Mouse (Mus musculus): ENCODE measurements around the gene Focad. TPM values are rescaled to one million over a fixed set of nuclear protein-coding genes. Genes with fewer than 3 reads are reported as not detected.

Gene Focad
- polyA plus RNA-seq, 1 experiment = 7.7 TPM

GRCm38 (mm10) chr4:88235941-88236340 lies 141.5 kb downstream of the Focad start:
- TF ChIP-seq POLR2A (IDR thresholded peaks at IDR 0.05; ENCODE audit: borderline replicate concordance, control insufficient read depth, low read depth, low read length) = no peak
- no peak for TF ChIP-seq CTCF (IDR thresholded peaks at IDR 0.05; ENCODE audit: control insufficient read depth, insufficient read depth, low read length)
- WGBS = 90% methylated on average over 6 of the region's 6 CpGs
- Histone ChIP-seq H3K4me1 (ENCODE audit: control insufficient read depth, insufficient read depth, low read length) (no peaks in the 10 kb centered on the region), H3K4me3 (replicated peaks; ENCODE audit: control insufficient read depth, low read depth, low read length) (no peak overlapping the region), H3K27ac (ENCODE audit: control insufficient read depth, insufficient read depth, low read depth, low read length, poor library complexity) (no peak overlapping the region)

- TF ChIP-seq POLR2A (IDR thresholded peaks at IDR 0.05; ENCODE audit: borderline replicate concordance, control insufficient read depth, low read depth, low read length) = no peak
- 88% methylated on average over 12 of the region's 12 CpGs for WGBS
- H3K4me3 ChIP-seq (replicated peaks; ENCODE audit: control insufficient read depth, low read depth, low read length) = no peak overlapping the region
- no peaks in the 10 kb centered on the region for H3K4me1 ChIP-seq (ENCODE audit: control insufficient read depth, insufficient read depth, low read length)
- no peak overlapping the region for H3K27ac ChIP-seq (ENCODE audit: control insufficient read depth, insufficient read depth, low read depth, low read length, poor library complexity)
These were observed 142.7 kb downstream of the Focad start for GRCm38 (mm10) chr4:88236926-88237756.

DNA sequence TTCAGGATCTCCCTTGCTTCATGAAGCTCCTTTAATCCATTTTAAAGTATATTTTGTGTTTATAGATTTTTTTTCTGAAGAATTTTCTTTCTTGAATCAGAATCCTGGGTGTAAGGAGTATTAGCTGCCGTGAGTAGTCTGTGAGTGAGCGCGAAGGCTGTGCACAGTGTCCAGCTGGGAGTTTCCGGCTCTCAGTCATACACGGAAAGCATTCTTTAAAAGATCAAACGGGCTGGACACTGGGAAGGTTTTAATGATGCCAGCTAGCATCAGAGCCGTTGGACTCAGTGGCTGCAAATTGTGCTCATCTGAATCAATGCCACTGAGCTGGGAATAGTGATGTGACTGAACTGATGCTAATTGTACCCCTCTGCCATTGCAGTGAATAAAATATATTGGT lies 143.9 kb downstream of the Focad start:
- H3K4me3 ChIP-seq (replicated peaks; ENCODE audit: control insufficient read depth, low read depth, low read length) = no peak overlapping the region
- no peak overlapping the region for H3K27ac ChIP-seq (ENCODE audit: control insufficient read depth, insufficient read depth, low read depth, low read length, poor library complexity)
- H3K4me1 ChIP-seq (ENCODE audit: control insufficient read depth, insufficient read depth, low read length) = no peaks in the 10 kb centered on the region
- no peak for TF ChIP-seq POLR2A (IDR thresholded peaks at IDR 0.05; ENCODE audit: borderline replicate concordance, control insufficient read depth, low read depth, low read length)
- TF ChIP-seq CTCF (IDR thresholded peaks at IDR 0.05; ENCODE audit: control insufficient read depth, insufficient read depth, low read length) = no peak
- 90% methylated on average over 7 of the region's 7 CpGs for WGBS

- no peak overlapping the region for H3K4me3 ChIP-seq (replicated peaks; ENCODE audit: control insufficient read depth, low read depth, low read length)
- 89% methylated on average over 2 of the region's 2 CpGs for WGBS
- no peak for TF ChIP-seq CTCF (IDR thresholded peaks at IDR 0.05; ENCODE audit: control insufficient read depth, insufficient read depth, low read length)
- TF ChIP-seq POLR2A (IDR thresholded peaks at IDR 0.05; ENCODE audit: borderline replicate concordance, control insufficient read depth, low read depth, low read length) = no peak
- no peak overlapping the region for H3K27ac ChIP-seq (ENCODE audit: control insufficient read depth, insufficient read depth, low read depth, low read length, poor library complexity)
- no peaks in the 10 kb centered on the region for H3K4me1 ChIP-seq (ENCODE audit: control insufficient read depth, insufficient read depth, low read length)
These were observed 149.4 kb downstream of the Focad start for GRCm38 (mm10) chr4:88243834-88244233.

GRCm38 (mm10) chr4:88245494-88245893 lies 151.1 kb downstream of the Focad start:
- H3K27ac ChIP-seq (ENCODE audit: control insufficient read depth, insufficient read depth, low read depth, low read length, poor library complexity) = no peak overlapping the region
- WGBS = 83% methylated on average over 4 of the region's 4 CpGs
- no peaks in the 10 kb centered on the region for H3K4me1 ChIP-seq (ENCODE audit: control insufficient read depth, insufficient read depth, low read length)
- no peak overlapping the region for H3K4me3 ChIP-seq (replicated peaks; ENCODE audit: control insufficient read depth, low read depth, low read length)
- no peak for TF ChIP-seq POLR2A (IDR thresholded peaks at IDR 0.05; ENCODE audit: borderline replicate concordance, control insufficient read depth, low read depth, low read length)
- TF ChIP-seq CTCF (IDR thresholded peaks at IDR 0.05; ENCODE audit: control insufficient read depth, insufficient read depth, low read length) = no peak

DNA sequence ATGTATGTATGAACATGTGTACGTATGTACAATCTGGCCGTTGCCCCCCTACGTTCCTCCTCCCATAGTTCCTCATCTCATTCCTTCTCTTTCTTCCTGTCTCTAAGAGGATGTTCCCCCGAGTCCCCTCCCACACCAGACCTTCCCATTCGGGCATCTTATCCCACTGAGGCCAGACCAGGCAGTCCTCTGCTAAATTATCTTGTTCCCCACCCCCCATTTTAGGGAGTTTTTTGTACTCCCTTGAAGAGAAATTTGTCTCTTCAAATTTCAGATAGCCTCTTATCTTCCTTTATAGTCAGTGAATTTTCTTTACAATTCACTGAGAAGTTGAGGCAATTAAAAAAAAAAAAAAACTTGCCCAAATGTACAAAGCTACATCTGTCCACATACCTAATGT lies 166.9 kb downstream of the Focad start:
- no peak overlapping the region for H3K27ac ChIP-seq (ENCODE audit: control insufficient read depth, insufficient read depth, low read depth, low read length, poor library complexity)
- WGBS = 75% methylated on average over 5 of the region's 5 CpGs
- TF ChIP-seq POLR2A (IDR thresholded peaks at IDR 0.05; ENCODE audit: borderline replicate concordance, control insufficient read depth, low read depth, low read length) (no peak), CTCF (IDR thresholded peaks at IDR 0.05; ENCODE audit: control insufficient read depth, insufficient read depth, low read length) (no peak)
- H3K4me1 ChIP-seq (ENCODE audit: control insufficient read depth, insufficient read depth, low read length) = no peaks in the 10 kb centered on the region
- no peak overlapping the region for H3K4me3 ChIP-seq (replicated peaks; ENCODE audit: control insufficient read depth, low read depth, low read length)

- Histone ChIP-seq H3K27ac (ENCODE audit: control insufficient read depth, insufficient read depth, low read depth, low read length, poor library complexity) (no peak overlapping the region), H3K4me3 (replicated peaks; ENCODE audit: control insufficient read depth, low read depth, low read length) (no peak overlapping the region), H3K4me1 (ENCODE audit: control insufficient read depth, insufficient read depth, low read length) (no peaks in the 10 kb centered on the region)
- WGBS = 93% methylated on average over 1 of the region's 1 CpGs
- no peak for TF ChIP-seq CTCF (IDR thresholded peaks at IDR 0.05; ENCODE audit: control insufficient read depth, insufficient read depth, low read length)
- TF ChIP-seq POLR2A (IDR thresholded peaks at IDR 0.05; ENCODE audit: borderline replicate concordance, control insufficient read depth, low read depth, low read length) = no peak
These were observed 170.1 kb downstream of the Focad start for GRCm38 (mm10) chr4:88264536-88264935.

- 60% methylated on average over 7 of the region's 7 CpGs for WGBS
- TF ChIP-seq POLR2A (IDR thresholded peaks at IDR 0.05; ENCODE audit: borderline replicate concordance, control insufficient read depth, low read depth, low read length) (no peak), CTCF (IDR thresholded peaks at IDR 0.05; ENCODE audit: control insufficient read depth, insufficient read depth, low read length) (no peak)
- H3K4me3 ChIP-seq (replicated peaks; ENCODE audit: control insufficient read depth, low read depth, low read length) = no peak overlapping the region
- no peaks in the 10 kb centered on the region for H3K4me1 ChIP-seq (ENCODE audit: control insufficient read depth, insufficient read depth, low read length)
- no peak overlapping the region for H3K27ac ChIP-seq (ENCODE audit: control insufficient read depth, insufficient read depth, low read depth, low read length, poor library complexity)
These were observed 176.1 kb downstream of the Focad start for GRCm38 (mm10) chr4:88270408-88271067.
